Mouse (Mus musculus): Measurements from ENCODE around the gene Camk1d.

- no peak for TF ChIP-seq CTCF (conservative IDR thresholded peaks at IDR 0.05 in 1 of 2, IDR thresholded peaks at IDR 0.05 in 1 of 2; ENCODE audit: low read depth in 2 of 2, low read length in 2 of 2)
- no peak for TF ChIP-seq RAD21 (IDR thresholded peaks at IDR 0.05; ENCODE audit: low read depth, low read length)
- TF ChIP-seq POLR2AphosphoS2 (IDR thresholded peaks at IDR 0.05; ENCODE audit: low read depth, low read length), result no peak
- no peak for TF ChIP-seq ZMIZ1 (IDR thresholded peaks at IDR 0.05; ENCODE audit: low read depth, low read length)
- no peak for TF ChIP-seq USF1 (IDR thresholded peaks at IDR 0.05; ENCODE audit: low read depth, low read length)
- no peak for TF ChIP-seq POLR2A (IDR thresholded peaks at IDR 0.05; ENCODE audit: low read depth, low read length)
- no peak for TF ChIP-seq E2F4 (IDR thresholded peaks at IDR 0.05; ENCODE audit: insufficient replicate concordance, low read depth, low read length)
- TF ChIP-seq EP300 (IDR thresholded peaks at IDR 0.05; ENCODE audit: low read length), result no peak
- no peak for TF ChIP-seq NRF1 (IDR thresholded peaks at IDR 0.05; ENCODE audit: low read depth, low read length)
- TF ChIP-seq ZKSCAN1 (IDR thresholded peaks at IDR 0.05; ENCODE audit: borderline replicate concordance, low read depth, low read length), result no peak
- no peak for TF ChIP-seq JUND (conservative IDR thresholded peaks at IDR 0.05; ENCODE audit: low read depth, low read length)
- TF ChIP-seq ZC3H11A (IDR thresholded peaks at IDR 0.05; ENCODE audit: low read depth, low read length), result no peak
Observed at GRCm38 (mm10) chr2:5566611-5567010, 147.7 kb downstream of the Camk1d start.
